ENCODE assay signal across 10 mouse cellular contexts in the genomic region with DNA sequence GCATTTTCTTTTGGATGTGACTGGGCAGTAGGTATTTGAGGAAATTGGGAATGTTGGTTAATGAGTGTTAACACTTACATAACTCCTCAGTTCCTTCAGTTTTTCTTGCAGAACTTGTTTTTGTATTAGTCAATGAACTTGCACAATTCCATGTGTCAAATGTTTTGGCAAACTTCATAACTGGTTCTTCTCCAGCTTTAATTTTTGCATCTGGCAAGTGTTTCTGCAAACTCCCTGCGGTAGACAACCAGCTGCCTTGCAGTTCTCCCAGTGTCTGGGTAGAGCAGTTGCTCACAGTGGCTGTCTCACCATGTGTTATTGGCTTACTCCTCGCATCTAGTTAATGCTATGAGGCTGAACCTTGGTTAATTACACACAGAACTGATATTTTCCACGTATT.
DNase-seq lines count a peak whose midpoint lies in the region; ATAC-seq lines count a peak whose summit lies in the region.
"Had no signal": no experiment of that assay in that cellular context is flagged by ENCODE, and none has a peak within 500 bp of the region (broad histone marks: within the 10 kb centered on the region; RNA-seq: fewer than 3 reads in every experiment).

No protein-coding gene starts in this region.

- ATAC-seq in kidney, embryonic 14.5 days (ENCODE audit: low FRiP score, low TSS enrichment), result no peak
- ATAC-seq in lung, embryonic 16.5 days (ENCODE audit: low read depth), result peak; percentile 20; the same call in 1 of the 2 replicates
- ATAC-seq in erythroid progenitor cell, adult 5-6 weeks (replicated peaks; ENCODE audit: low FRiP score, poor library complexity, severe bottlenecking), result no peak
- ATAC-seq: midbrain, embryonic 15.5 days had no signal

- peak; percentile 33 for DNase-seq in adrenal gland, postnatal 10 days
- no peak for DNase-seq in adrenal gland, postnatal 4 days (ENCODE audit: low spot score in 2 of 2)
- peak; percentile 69 for DNase-seq in kidney, adult 9 months
- peak; percentile 90 for DNase-seq in gonadal fat pad, adult 2 months (ENCODE audit: low read depth)
- DNase-seq in B cell, adult 2 months, result no peak

- H3K9me3 ChIP-seq in kidney, embryonic 14.5 days (ENCODE audit: control insufficient read depth, low read length), result no peaks in the 10 kb centered on the region
- no peaks in the 10 kb centered on the region for H3K9me3 ChIP-seq in lung, embryonic 16.5 days (ENCODE audit: control insufficient read depth, low read length)
- H3K9me3 ChIP-seq: limb, embryonic 12.5 days; midbrain, embryonic 15.5 days had no signal

- no peaks in the 10 kb centered on the region for H3K4me1 ChIP-seq in kidney, embryonic 14.5 days (ENCODE audit: control insufficient read depth, insufficient read depth, low read length)
- no peaks in the 10 kb centered on the region for H3K4me1 ChIP-seq in lung, embryonic 16.5 days (replicated peaks; ENCODE audit: control insufficient read depth, insufficient read depth, low read length)
- H3K4me1 ChIP-seq: limb, embryonic 12.5 days; midbrain, embryonic 15.5 days had no signal

- H3K27ac ChIP-seq in kidney, embryonic 14.5 days (ENCODE audit: low read depth, low read length), result no peak overlapping the region
- H3K27ac ChIP-seq in lung, embryonic 16.5 days (ENCODE audit: low read length), result no peak overlapping the region
- H3K27ac ChIP-seq: limb, embryonic 12.5 days; midbrain, embryonic 15.5 days had no signal

- H3K36me3 ChIP-seq in kidney, embryonic 14.5 days (ENCODE audit: control insufficient read depth, insufficient read depth, low read length), result no peaks in the 10 kb centered on the region
- no peaks in the 10 kb centered on the region for H3K36me3 ChIP-seq in lung, embryonic 16.5 days (ENCODE audit: control insufficient read depth, insufficient read depth, low read length)
- H3K36me3 ChIP-seq: limb, embryonic 12.5 days; midbrain, embryonic 15.5 days had no signal

- no peak overlapping the region for H3K9ac ChIP-seq in kidney, embryonic 14.5 days (ENCODE audit: low read depth, low read length)
- H3K9ac ChIP-seq in lung, embryonic 16.5 days (ENCODE audit: low read length), result no peak overlapping the region
- H3K9ac ChIP-seq: limb, embryonic 12.5 days; midbrain, embryonic 15.5 days had no signal

- no peak overlapping the region for H3K4me2 ChIP-seq in kidney, embryonic 14.5 days (replicated peaks; ENCODE audit: low read depth, low read length)
- H3K4me2 ChIP-seq in lung, embryonic 16.5 days (ENCODE audit: low read depth, low read length), result no peak overlapping the region
- H3K4me2 ChIP-seq: limb, embryonic 12.5 days; midbrain, embryonic 15.5 days had no signal

- WGBS in kidney, embryonic 14.5 days, result 78% methylated on average over 3 of the region's 3 CpGs
- whole genome bisulfite sequencing in lung, embryonic 16.5 days, result 60% methylated on average over 3 of the region's 3 CpGs

- no peak overlapping the region for H3K4me3 ChIP-seq in kidney, embryonic 14.5 days (ENCODE audit: low read length)
- H3K4me3 ChIP-seq in lung, embryonic 16.5 days (ENCODE audit: low read length), result no peak overlapping the region
- H3K4me3 ChIP-seq: limb, embryonic 12.5 days; midbrain, embryonic 15.5 days had no signal

- no peaks in the 10 kb centered on the region for H3K27me3 ChIP-seq in kidney, embryonic 14.5 days (ENCODE audit: control insufficient read depth, insufficient read depth, low read length)
- no peaks in the 10 kb centered on the region for H3K27me3 ChIP-seq in lung, embryonic 16.5 days (ENCODE audit: control insufficient read depth, insufficient read depth, low read depth, low read length)
- H3K27me3 ChIP-seq: limb, embryonic 12.5 days; midbrain, embryonic 15.5 days had no signal

Comparison
In these comparisons a context has a peak if more than half of its experiments do, and no peak if none do; other contexts are left out.
1. DNase-seq: peak in adrenal gland, postnatal 10 days (single experiment), kidney, adult 9 months (single experiment) and gonadal fat pad, adult 2 months (single experiment); none in adrenal gland, postnatal 4 days (0 of 2) and B cell, adult 2 months (0 of 2).